Mouse (Mus musculus): ENCODE results near the gene Gm2030.
"Not testable (repeated sequence)": the region's sequence is repeated elsewhere in the genome, so short reads cannot be mapped to it uniquely, and the experiment has no call there.

The Gm2030 gene

GRCm38 (mm10) chrX:26309944-26310343 is at the start of gene Gm2030:
TSS of gene Gm2030 (minus strand) at chrX:26310044.
- not testable (repeated sequence) for DNase-seq (ENCODE audit: low read depth, low spot score)
